Mouse (Mus musculus) cerebellum, adult 2 months (tissue): ENCODE measurements around the gene 5730596B20Rik. TPM values are rescaled to one million over a fixed set of nuclear protein-coding genes. Genes with fewer than 3 reads are reported as not detected.
A peak's percentile ranks its signal among the peaks of the same experiment; 100 is the strongest.

Source experiments
- DNase-seq, 2 experiments: peaks; one replicate each; pipeline ENCODE4 v3.0.0; 2021
- H3K27ac ChIP-seq: fragments of 200-500 bp; 2 replicates; pipeline ENCODE4 v1.5.1; 2012; ENCODE audit warnings: low read length, control low read depth, inconsistent platforms; ENCODE audit not compliant: insufficient read depth
- H3K27me3 ChIP-seq: fragments of 200-500 bp; 2 replicates; pipeline ENCODE4 v1.6.1; 2012; ENCODE audit warnings: inconsistent platforms, mild to moderate bottlenecking, low read length, moderate library complexity; ENCODE audit not compliant: control insufficient read depth, insufficient read depth
- H3K4me1 ChIP-seq: fragments of 200-500 bp; 2 replicates; pipeline ENCODE4 v1.6.1; 2011; ENCODE audit warnings: low read length; ENCODE audit not compliant: control insufficient read depth, insufficient read depth
- H3K4me3 ChIP-seq: fragments of 200-500 bp; replicated peaks from 2 replicates; pipeline ENCODE3; 2011; ENCODE audit warnings: mild to moderate bottlenecking, low read depth, low read length, control low read depth; ENCODE audit not compliant: insufficient read depth
- CTCF ChIP-seq: fragments of 200-500 bp; IDR thresholded peaks from 2 replicates; pipeline ENCODE4 v1.5.1; 2011; ENCODE audit warnings: low read depth, mild to moderate bottlenecking, control low read depth, low read length, moderate library complexity, borderline replicate concordance; ENCODE audit not compliant: insufficient read depth
- POLR2A ChIP-seq: fragments of 200-500 bp; IDR thresholded peaks from 2 replicates; pipeline ENCODE4 v1.6.1; 2011; ENCODE audit warnings: low read length, control low read depth, borderline replicate concordance; ENCODE audit not compliant: insufficient read depth
- WGBS: fragments of 180-500 bp; shearing (Covaris S2); methylation state at CpG from one replicate; pipeline ENCODE4 v1.1.7; 2018; 5-methylcytosine and 5-hydroxymethylcytosine counted together
- polyA plus RNA-seq: library from polyadenylated mRNA; depleted of rRNA; stranded (reverse); fragments of >200 nt; gene quantifications from 2 replicates; pipeline ENCODE4 v1.2.3, GENCODE M21; 2012

5730596B20Rik gene
- polyA plus RNA-seq, 1 experiment = 0.18 TPM

DNA sequence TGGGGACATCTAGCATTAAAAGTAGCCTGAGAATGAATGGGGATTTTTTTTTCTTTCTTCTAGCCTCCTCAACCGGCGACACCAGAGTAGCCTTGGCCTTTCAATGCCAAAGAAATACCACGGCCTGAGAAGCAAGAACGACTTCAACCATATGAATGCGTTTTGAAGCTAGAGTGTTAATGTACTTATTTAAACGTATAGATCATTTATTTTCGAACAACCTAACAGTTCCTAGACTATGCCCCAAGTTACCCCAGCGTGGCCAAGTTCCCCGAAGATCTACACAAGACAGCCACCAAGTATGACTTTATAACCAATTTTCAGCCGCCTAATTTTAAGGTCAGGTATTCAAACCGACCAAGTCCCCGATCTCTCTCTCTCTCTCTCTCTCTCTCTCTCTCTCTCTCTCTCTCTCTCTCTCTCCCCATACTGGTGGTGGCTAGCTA lies 43.6 kb downstream of the 5730596B20Rik start:
- peaks cover 5% of the 10 kb centered on the region; the same call in 1 of the 2 replicates for H3K27me3 ChIP-seq
- no peaks in the 10 kb centered on the region for H3K4me1 ChIP-seq
- no peak overlapping the region for H3K4me3 ChIP-seq
- DNase-seq = no peak
- 11% methylated on average over 12 of the region's 12 CpGs for WGBS
- TF ChIP-seq POLR2A (no peak), CTCF (no peak)
- no peak overlapping the region for H3K27ac ChIP-seq

DNA sequence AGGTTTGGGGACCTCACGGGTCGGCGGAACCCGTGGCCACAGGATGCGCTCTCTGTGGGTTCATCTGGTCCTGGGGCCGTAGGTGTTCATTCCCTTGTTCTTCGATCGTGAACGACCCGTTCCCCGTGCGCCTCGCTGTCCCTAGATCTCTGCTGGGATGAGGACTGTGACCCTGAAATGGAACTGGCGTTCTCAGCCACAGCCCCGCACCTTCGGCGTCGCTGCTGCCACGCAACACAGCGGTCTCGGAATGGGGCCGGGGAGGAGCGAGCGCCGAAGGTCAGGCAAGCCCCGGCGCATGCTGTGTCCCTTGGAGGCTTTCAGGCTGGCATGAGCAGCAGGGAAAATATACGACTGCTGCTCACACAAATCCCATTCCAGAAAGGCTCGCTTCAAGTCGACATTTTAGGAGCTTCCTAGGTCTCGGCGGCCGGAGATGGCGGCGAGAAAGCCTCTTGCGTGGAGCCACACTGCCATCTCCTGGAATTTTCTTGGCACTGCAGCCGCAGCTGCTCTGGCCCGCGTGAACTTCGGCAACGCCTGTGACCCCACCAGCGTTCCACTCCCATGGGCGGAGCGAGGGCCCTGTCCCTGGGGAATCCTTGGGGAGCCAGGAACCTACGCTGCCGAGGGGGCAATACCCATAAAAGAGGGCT lies 44.2 kb downstream of the 5730596B20Rik start, which contains the start of gene Hoxa7:
Gene Hoxa7, minus strand, starts transcription at position 518 of the 656 bp plus-strand sequence.
- peaks cover 5% of the 10 kb centered on the region; the same call in 1 of the 2 replicates for H3K27me3 ChIP-seq
- WGBS = under 1% methylated on average over 46 of the region's 46 CpGs
- TF ChIP-seq CTCF = peak; percentile 88
- TF ChIP-seq POLR2A = no peak

DNA sequence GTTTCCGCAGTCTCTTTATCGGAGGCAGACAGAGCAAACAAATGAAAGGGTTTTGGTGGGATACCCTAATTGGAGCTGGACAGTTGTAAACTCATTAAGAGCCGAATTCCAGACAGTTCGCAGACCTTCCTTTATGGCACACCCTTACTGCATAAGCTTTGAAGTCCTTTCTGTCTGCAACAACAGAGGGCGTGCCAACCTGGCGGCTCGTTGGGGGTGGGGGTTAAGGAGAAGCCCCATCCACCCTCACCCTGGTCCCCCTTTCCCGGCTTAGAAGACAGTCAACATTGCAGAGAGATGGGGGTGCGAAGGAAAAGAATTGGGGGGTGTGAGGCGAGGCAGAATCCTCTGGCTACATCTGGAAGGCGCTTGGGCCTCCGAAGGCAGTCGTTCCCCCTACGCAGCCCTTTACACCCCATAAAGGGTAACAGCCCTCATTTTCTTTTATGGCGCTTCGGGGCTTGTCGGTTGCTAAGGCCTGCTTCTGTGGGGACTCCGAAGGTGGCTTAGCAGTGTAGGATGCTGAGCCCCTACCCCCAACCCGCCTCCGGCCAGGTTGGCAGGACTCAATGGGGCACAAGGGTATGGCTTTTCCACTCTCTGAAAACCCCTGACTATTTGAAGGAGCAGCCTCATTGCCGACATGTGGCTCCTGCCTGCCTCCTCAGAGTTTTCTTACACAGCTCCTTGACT lies 44.8 kb downstream of the 5730596B20Rik start:
- Histone ChIP-seq H3K27ac (no peak overlapping the region), H3K4me1 (no peaks in the 10 kb centered on the region), H3K4me3 (no peak overlapping the region), H3K27me3 (peaks cover 4% of the 10 kb centered on the region; the same call in 1 of the 2 replicates)
- no peak for DNase-seq
- WGBS = 10% methylated on average over 21 of the region's 21 CpGs
- no peak for TF ChIP-seq CTCF
- no peak for TF ChIP-seq POLR2A

More for the DNA sequence above, 44.2 kb downstream of the 5730596B20Rik start, which contains the start of gene Hoxa7:
- Histone ChIP-seq H3K4me1 (no peaks in the 10 kb centered on the region), H3K27ac (no peak within 1 kb of the TSS), H3K4me3 (peak within 1 kb of the TSS; percentile 65)
- DNase-seq = peak; percentile 73 to 84

GRCm38 (mm10) chr6:52222729-52223128 lies 45.4 kb downstream of the 5730596B20Rik start:
- no peaks in the 10 kb centered on the region for H3K4me1 ChIP-seq
- H3K27ac ChIP-seq = no peak overlapping the region
- 42% methylated on average over 13 of the region's 13 CpGs for whole genome bisulfite sequencing
- H3K27me3 ChIP-seq = peaks cover 4% of the 10 kb centered on the region; the same call in 1 of the 2 replicates
- no peak for DNase-seq
- no peak for TF ChIP-seq CTCF
- no peak for TF ChIP-seq POLR2A
- H3K4me3 ChIP-seq = no peak overlapping the region

DNA sequence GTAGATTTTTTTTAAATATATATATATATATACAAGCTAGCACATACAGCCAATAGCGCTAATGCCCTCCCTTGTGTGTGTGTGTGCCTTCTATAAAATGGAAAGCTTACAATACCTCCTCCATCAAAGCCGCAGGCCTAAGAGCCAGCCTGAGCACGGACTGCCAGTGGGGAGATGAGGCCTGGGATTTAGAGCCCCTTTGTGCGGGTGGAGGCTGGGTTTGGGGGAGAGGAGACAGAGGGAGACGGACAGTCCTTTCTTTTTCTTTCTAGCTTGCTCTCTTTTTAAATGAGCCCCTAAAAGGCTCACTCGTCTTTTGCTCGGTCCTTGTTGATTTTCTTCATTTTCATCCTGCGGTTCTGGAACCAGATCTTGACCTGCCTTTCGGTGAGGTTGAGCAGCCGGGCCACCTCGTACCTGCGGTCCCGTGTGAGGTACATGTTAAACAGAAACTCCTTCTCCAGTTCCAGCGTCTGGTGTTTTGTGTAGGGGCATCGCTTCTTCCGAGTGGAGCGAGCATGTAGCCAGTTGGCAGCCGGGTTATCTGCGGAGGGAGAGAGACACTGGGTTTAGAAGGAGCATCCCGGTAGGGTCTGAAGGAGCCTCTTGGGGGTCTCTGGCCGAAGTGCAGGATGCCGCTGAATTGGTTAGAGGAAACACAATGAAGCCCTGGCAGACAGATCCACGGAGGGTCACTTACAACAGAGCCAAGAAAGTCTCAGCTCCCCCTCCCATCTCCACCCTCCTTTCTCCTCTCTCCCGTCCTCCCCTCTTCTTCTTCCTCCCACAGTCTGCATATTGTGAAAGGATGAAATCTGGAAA lies 46.9 kb downstream of the 5730596B20Rik start:
- Histone ChIP-seq H3K27me3 (peaks cover 4% of the 10 kb centered on the region; the same call in 1 of the 2 replicates), H3K27ac (no peak overlapping the region), H3K4me1 (no peaks in the 10 kb centered on the region), H3K4me3 (no peak overlapping the region)
- WGBS = 5% methylated on average over 24 of the region's 24 CpGs
- DNase-seq = no peak
- TF ChIP-seq POLR2A = no peak
- no peak for TF ChIP-seq CTCF

DNA sequence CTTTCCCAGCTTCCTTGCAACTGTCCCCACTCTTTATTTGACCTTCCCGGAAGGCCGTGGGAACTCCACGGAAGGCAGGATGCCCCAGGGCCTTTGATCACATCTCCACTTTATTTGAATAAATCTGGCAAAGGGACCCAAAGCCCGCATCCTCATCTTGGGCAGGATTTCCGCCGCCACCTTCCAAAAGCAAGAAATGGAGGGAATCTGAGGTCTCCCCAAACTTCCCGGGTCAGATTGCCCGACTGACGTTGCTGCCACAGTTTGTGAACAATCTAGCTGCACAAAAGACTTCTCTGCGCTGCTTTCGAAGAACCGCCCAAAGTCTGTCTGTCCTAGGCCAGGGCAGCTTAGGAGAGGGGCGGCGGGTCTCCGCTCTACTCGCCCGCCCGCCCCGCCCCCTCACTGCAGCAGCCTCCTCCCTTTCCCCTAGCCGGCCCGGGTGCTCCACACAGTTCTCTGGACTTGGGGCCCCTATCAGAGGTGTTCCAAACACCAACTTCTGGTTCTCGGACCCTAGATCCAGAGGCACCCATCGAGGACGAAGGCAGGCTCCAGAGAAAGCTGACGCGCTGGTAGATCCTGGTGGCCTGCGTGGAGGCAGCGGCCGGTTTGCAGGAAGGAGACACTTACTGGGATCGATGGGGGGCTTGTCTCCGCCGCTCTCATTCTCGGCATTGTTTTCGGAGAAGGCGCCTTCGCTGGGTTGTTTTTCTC lies 47.8 kb downstream of the 5730596B20Rik start:
- 2% methylated on average over 36 of the region's 36 CpGs for WGBS
- Histone ChIP-seq H3K4me3 (no peak overlapping the region), H3K4me1 (no peaks in the 10 kb centered on the region), H3K27me3 (peaks cover 4% of the 10 kb centered on the region; the same call in 1 of the 2 replicates), H3K27ac (no peak overlapping the region)
- TF ChIP-seq POLR2A (no peak), CTCF (no peak)
- no peak for DNase-seq
